Mouse (Mus musculus): Measurements from ENCODE around the gene Riok1. TPM values are rescaled to one million over a fixed set of nuclear protein-coding genes. Genes with fewer than 3 reads are reported as not detected.

Gene Riok1
- polyA plus RNA-seq, 1 experiment from 2014 or later: 34.2 TPM

- H3K4me2 ChIP-seq: no peak overlapping the region
- no peak overlapping the region for H3K27ac ChIP-seq (ENCODE audit: poor library complexity, severe bottlenecking)
- no peak overlapping the region for H3K9ac ChIP-seq
- no peak overlapping the region for H3K4me3 ChIP-seq
- no peaks in the 10 kb centered on the region for H3K9me3 ChIP-seq (replicated peaks)
- no peaks in the 10 kb centered on the region for H3K27me3 ChIP-seq (replicated peaks)
- WGBS: 70% methylated on average over 11 of the region's 11 CpGs
- H3K36me3 ChIP-seq: peaks cover 39% of the 10 kb centered on the region
- H3K4me1 ChIP-seq (replicated peaks): no peaks in the 10 kb centered on the region
- ATAC-seq (ENCODE audit: insufficient number of reproducible peaks, low FRiP score): no peak
Measured at GRCm38 (mm10) chr13:38064854-38065663, 28.3 kb downstream of the Riok1 start.

GRCm38 (mm10) chr13:38070945-38071344 is 34.1 kb downstream of the Riok1 start:
- H3K9ac ChIP-seq: no peak overlapping the region
- WGBS: 52% methylated on average over 4 of the region's 4 CpGs

GRCm38 (mm10) chr13:38073374-38074307 is 36.8 kb downstream of the Riok1 start:
- Histone ChIP-seq H3K4me2 (peak overlapping the region; percentile 36), H3K4me3 (no peak overlapping the region), H3K36me3 (no peaks in the 10 kb centered on the region), H3K9me3 (replicated peaks) (no peaks in the 10 kb centered on the region), H3K27me3 (replicated peaks) (no peaks in the 10 kb centered on the region), H3K27ac (ENCODE audit: poor library complexity, severe bottlenecking) (peak overlapping the region; percentile 73), H3K4me1 (replicated peaks) (peaks cover 31% of the 10 kb centered on the region), H3K9ac (peak overlapping the region; percentile 34; the same call in 1 of the 2 replicates)
- ATAC-seq (ENCODE audit: insufficient number of reproducible peaks, low FRiP score): 0 out of 2 replicates have a peak, but pooled peaks have one; percentile 9
- WGBS: 62% methylated on average over 18 of the region's 18 CpGs

More at GRCm38 (mm10) chr13:38070945-38071344, 34.1 kb downstream of the Riok1 start:
- H3K4me1 ChIP-seq (replicated peaks): peaks cover 23% of the 10 kb centered on the region
- 0 out of 2 replicates have a peak, but pooled peaks have one; percentile 31 for ATAC-seq (ENCODE audit: insufficient number of reproducible peaks, low FRiP score)
- H3K4me3 ChIP-seq: no peak overlapping the region
- H3K27ac ChIP-seq (ENCODE audit: poor library complexity, severe bottlenecking): no peak overlapping the region
- H3K9me3 ChIP-seq (replicated peaks): no peaks in the 10 kb centered on the region
- no peaks in the 10 kb centered on the region for H3K27me3 ChIP-seq (replicated peaks)
- peaks cover 8% of the 10 kb centered on the region; the same call in 1 of the 2 replicates for H3K36me3 ChIP-seq
- no peak overlapping the region for H3K4me2 ChIP-seq

- Histone ChIP-seq H3K4me2 (peak overlapping the region; percentile 36), H3K4me1 (replicated peaks) (peaks cover 35% of the 10 kb centered on the region), H3K9ac (peak overlapping the region; percentile 34; the same call in 1 of the 2 replicates), H3K4me3 (no peak overlapping the region), H3K9me3 (replicated peaks) (no peaks in the 10 kb centered on the region), H3K27me3 (replicated peaks) (no peaks in the 10 kb centered on the region), H3K36me3 (no peaks in the 10 kb centered on the region), H3K27ac (ENCODE audit: poor library complexity, severe bottlenecking) (peak overlapping the region; percentile 73)
- ATAC-seq (ENCODE audit: insufficient number of reproducible peaks, low FRiP score): peak; percentile 43; the same call in 1 of the 2 replicates
- 19% methylated on average over 5 of the region's 5 CpGs for WGBS
Measured at GRCm38 (mm10) chr13:38074404-38074803, 37.6 kb downstream of the Riok1 start.

GRCm38 (mm10) chr13:38077113-38077512 is 40.3 kb downstream of the Riok1 start:
- Histone ChIP-seq H3K9ac (no peak overlapping the region), H3K4me2 (no peak overlapping the region), H3K36me3 (no peaks in the 10 kb centered on the region), H3K4me1 (replicated peaks) (peaks cover 43% of the 10 kb centered on the region), H3K9me3 (replicated peaks) (no peaks in the 10 kb centered on the region), H3K4me3 (no peak overlapping the region), H3K27me3 (replicated peaks) (no peaks in the 10 kb centered on the region), H3K27ac (ENCODE audit: poor library complexity, severe bottlenecking) (no peak overlapping the region)
- WGBS: 24% methylated on average over 11 of the region's 11 CpGs
- no peak for ATAC-seq (ENCODE audit: insufficient number of reproducible peaks, low FRiP score)

- Histone ChIP-seq H3K9ac (no peak overlapping the region), H3K27ac (ENCODE audit: poor library complexity, severe bottlenecking) (no peak overlapping the region), H3K4me1 (replicated peaks) (peaks cover 52% of the 10 kb centered on the region), H3K36me3 (no peaks in the 10 kb centered on the region), H3K4me2 (no peak overlapping the region), H3K27me3 (replicated peaks) (no peaks in the 10 kb centered on the region), H3K4me3 (no peak overlapping the region), H3K9me3 (replicated peaks) (no peaks in the 10 kb centered on the region)
- 58% methylated on average over 6 of the region's 6 CpGs for WGBS
- ATAC-seq (ENCODE audit: insufficient number of reproducible peaks, low FRiP score): no peak
Measured at GRCm38 (mm10) chr13:38078836-38079235, 42.0 kb downstream of the Riok1 start.

GRCm38 (mm10) chr13:38079366-38079765 is 42.6 kb downstream of the Riok1 start:
- Histone ChIP-seq H3K4me1 (replicated peaks) (peaks cover 47% of the 10 kb centered on the region), H3K27me3 (replicated peaks) (no peaks in the 10 kb centered on the region), H3K9me3 (replicated peaks) (no peaks in the 10 kb centered on the region), H3K27ac (ENCODE audit: poor library complexity, severe bottlenecking) (no peak overlapping the region), H3K4me3 (no peak overlapping the region), H3K36me3 (no peaks in the 10 kb centered on the region), H3K9ac (no peak overlapping the region), H3K4me2 (no peak overlapping the region)
- WGBS: 82% methylated on average over 5 of the region's 5 CpGs
- ATAC-seq (ENCODE audit: insufficient number of reproducible peaks, low FRiP score): no peak

- Histone ChIP-seq H3K4me3 (no peak overlapping the region), H3K4me1 (replicated peaks) (peaks cover 40% of the 10 kb centered on the region), H3K9ac (no peak overlapping the region), H3K27me3 (replicated peaks) (no peaks in the 10 kb centered on the region), H3K27ac (ENCODE audit: poor library complexity, severe bottlenecking) (no peak overlapping the region), H3K36me3 (no peaks in the 10 kb centered on the region), H3K9me3 (replicated peaks) (no peaks in the 10 kb centered on the region), H3K4me2 (no peak overlapping the region)
- ATAC-seq (ENCODE audit: insufficient number of reproducible peaks, low FRiP score): no peak
- 48% methylated on average over 9 of the region's 9 CpGs for WGBS
Measured at GRCm38 (mm10) chr13:38080014-38080413, 43.2 kb downstream of the Riok1 start.

- Histone ChIP-seq H3K9me3 (replicated peaks) (no peaks in the 10 kb centered on the region), H3K4me3 (no peak overlapping the region), H3K9ac (no peak overlapping the region), H3K4me2 (no peak overlapping the region), H3K36me3 (no peaks in the 10 kb centered on the region), H3K27me3 (replicated peaks) (no peaks in the 10 kb centered on the region), H3K27ac (ENCODE audit: poor library complexity, severe bottlenecking) (no peak overlapping the region), H3K4me1 (replicated peaks) (peaks cover 39% of the 10 kb centered on the region)
- ATAC-seq (ENCODE audit: insufficient number of reproducible peaks, low FRiP score): no peak
- 76% methylated on average over 14 of the region's 14 CpGs for WGBS
Measured at GRCm38 (mm10) chr13:38080725-38081124, 43.9 kb downstream of the Riok1 start.

GRCm38 (mm10) chr13:38081161-38081560 is 44.4 kb downstream of the Riok1 start:
- Histone ChIP-seq H3K4me3 (no peak overlapping the region), H3K4me2 (no peak overlapping the region), H3K9ac (no peak overlapping the region), H3K9me3 (replicated peaks) (no peaks in the 10 kb centered on the region), H3K36me3 (no peaks in the 10 kb centered on the region), H3K27ac (ENCODE audit: poor library complexity, severe bottlenecking) (no peak overlapping the region), H3K4me1 (replicated peaks) (peaks cover 39% of the 10 kb centered on the region), H3K27me3 (replicated peaks) (no peaks in the 10 kb centered on the region)
- WGBS: 60% methylated on average over 7 of the region's 7 CpGs
- no peak for ATAC-seq (ENCODE audit: insufficient number of reproducible peaks, low FRiP score)

- ATAC-seq (ENCODE audit: insufficient number of reproducible peaks, low FRiP score): no peak
- peaks cover 53% of the 10 kb centered on the region for H3K4me1 ChIP-seq (replicated peaks)
- 19% methylated on average over 3 of the region's 3 CpGs for WGBS
Measured at GRCm38 (mm10) chr13:38086711-38087110, 49.9 kb downstream of the Riok1 start.

More at GRCm38 (mm10) chr13:38086711-38087110, 49.9 kb downstream of the Riok1 start:
- Histone ChIP-seq H3K27me3 (replicated peaks) (no peaks in the 10 kb centered on the region), H3K9ac (no peak overlapping the region), H3K4me3 (no peak overlapping the region), H3K27ac (ENCODE audit: poor library complexity, severe bottlenecking) (no peak overlapping the region), H3K4me2 (no peak overlapping the region), H3K9me3 (replicated peaks) (no peaks in the 10 kb centered on the region), H3K36me3 (no peaks in the 10 kb centered on the region)
